Mouse (Mus musculus): ENCODE measurements around the gene Ccdc162.

Gene Ccdc162

GRCm38 (mm10) chr10:41578541-41578940, 137.9 kb downstream of the Ccdc162 start:
- no peak for DNase-seq (ENCODE audit: low read depth, low spot score)

DNA sequence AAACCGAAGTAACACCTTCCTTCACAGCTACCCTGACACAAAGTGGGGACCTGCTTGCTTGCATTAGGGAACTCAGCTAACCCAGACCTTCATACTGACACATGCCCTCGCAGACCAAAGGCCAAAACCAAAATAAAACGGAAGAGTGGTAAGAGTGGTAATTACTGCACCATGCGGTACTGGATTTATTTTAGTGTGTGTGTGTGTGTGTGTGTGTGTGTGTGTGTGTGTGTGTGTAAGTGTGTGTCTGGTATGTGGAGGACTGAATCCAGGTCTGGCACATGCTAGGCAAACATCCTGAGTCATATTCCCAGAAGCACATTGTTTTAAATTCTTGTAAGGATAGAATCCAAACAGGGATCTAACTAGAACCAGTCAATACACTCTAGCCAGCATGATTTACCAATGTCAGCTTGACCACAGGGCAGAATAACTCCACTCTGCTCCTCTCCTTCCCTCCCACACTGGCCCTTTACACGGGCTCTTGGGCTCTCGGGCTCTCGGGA, 140.1 kb downstream of the Ccdc162 start:
- no peak for DNase-seq (ENCODE audit: low read depth, low spot score)

- no peak for DNase-seq (ENCODE audit: low read depth, low spot score)
Measured at GRCm38 (mm10) chr10:41575451-41576327, 140.7 kb downstream of the Ccdc162 start.

DNA sequence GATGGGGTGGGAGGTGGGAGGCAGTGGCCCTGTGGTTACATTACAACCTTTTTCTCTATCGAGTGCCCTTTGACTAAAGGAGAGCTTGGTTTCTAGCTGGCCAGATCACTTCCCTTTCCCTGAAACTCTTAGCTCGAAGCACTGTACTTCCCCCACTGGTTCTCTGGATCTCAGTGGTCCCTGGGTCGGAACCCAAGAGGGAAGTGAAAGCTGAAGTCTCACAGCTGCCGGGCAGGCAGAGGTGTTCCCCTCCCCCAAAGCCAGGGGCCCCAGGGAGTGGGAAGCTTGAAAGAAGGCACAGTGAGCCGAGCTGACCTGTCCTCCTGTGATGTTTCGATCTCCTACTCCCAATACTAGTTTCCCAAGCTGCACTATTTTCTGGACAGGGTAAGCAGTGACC, 143.2 kb downstream of the Ccdc162 start:
- DNase-seq (ENCODE audit: low read depth, low spot score) = no peak

DNA sequence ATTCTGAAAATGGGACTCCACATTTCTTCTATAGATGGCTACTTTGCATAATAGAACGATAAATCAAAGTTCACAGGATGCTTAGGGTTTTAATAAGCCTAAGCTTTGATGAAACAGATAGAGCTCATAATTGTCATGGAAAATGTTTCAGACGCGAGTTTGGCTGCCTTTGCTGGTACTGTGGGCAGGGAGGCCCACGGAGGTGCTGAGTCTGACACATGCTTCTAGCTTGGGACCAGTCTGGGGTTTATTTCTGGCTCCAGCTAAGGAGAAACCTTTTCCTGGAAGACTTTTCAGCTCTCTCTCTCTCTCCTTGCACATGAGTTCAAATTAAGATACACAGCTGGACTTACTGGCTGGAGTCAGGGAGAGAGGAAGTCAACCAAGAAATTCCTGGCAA, 144.2 kb downstream of the Ccdc162 start:
- no peak for DNase-seq (ENCODE audit: low read depth, low spot score)

- no peak for DNase-seq (ENCODE audit: low read depth, low spot score)
Measured at GRCm38 (mm10) chr10:41571065-41571464, 145.4 kb downstream of the Ccdc162 start.

DNA sequence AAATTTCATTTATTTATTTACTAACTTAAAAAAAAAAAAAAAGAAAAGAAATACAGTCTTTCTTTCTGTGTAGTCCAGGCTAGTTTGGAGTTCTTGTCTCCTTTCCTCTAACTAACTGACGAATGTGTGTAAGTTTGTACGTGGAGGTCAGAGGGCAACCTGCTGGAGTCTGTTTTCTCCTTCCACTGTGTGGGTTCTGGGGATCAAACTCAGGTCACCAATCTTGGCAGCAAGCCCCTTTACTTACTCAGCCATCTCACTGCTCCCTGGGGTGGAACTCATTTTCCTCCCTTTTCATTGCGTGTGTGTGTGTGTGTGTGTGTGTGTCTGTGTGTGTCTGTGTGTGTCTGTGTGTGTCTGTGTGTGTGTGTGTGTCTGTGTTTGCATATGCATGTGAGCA, 148.1 kb downstream of the Ccdc162 start:
- DNase-seq (ENCODE audit: low read depth, low spot score) = no peak

GRCm38 (mm10) chr10:41565141-41565540, 151.3 kb downstream of the Ccdc162 start:
- DNase-seq (ENCODE audit: low read depth, low spot score) = no peak

GRCm38 (mm10) chr10:41561701-41562395, 154.6 kb downstream of the Ccdc162 start:
- DNase-seq (ENCODE audit: low read depth, low spot score) = no peak

- no peak for DNase-seq (ENCODE audit: low read depth, low spot score)
Measured at GRCm38 (mm10) chr10:41558401-41558800, 158.0 kb downstream of the Ccdc162 start.

DNA sequence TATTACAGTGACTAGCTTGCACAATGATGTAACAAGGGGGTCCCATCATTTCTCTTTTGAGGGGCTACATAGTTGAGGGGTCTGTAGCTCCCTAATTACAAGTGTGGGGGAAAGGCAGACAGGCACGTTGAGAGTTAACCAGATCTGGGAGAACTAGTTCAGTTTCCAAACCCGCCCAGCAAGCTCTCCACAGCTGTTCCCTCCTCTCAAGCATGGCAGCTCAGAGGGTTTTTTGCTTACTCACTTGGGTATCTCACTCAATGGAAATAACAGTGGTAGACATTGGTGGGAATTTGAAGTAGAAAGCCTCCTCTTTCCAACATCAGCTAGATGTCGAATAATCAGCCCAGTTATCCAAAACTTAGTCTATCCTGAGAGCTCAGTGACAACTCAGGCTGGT, 161.4 kb downstream of the Ccdc162 start:
- DNase-seq (ENCODE audit: low read depth, low spot score) = no peak

DNA sequence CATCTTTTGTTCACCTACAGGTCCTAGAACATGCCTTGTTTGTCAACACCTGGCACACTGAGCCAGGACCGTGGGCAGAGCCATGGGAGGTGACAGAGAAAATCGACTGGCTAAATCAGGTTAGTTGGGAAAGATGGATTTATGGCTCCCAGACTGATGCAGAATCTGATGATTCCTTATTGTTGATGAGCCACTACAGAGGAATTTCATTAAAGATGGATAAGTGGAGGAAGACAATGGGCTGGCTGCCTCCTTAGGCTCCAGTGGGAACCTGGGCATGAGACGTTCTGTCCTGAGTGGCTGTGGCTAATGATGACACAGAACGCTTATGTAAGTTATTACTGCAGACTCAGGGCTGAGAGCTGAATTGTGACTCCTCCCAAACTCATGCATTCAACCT, 162.7 kb downstream of the Ccdc162 start:
- DNase-seq (ENCODE audit: low read depth, low spot score) = no peak

- DNase-seq (ENCODE audit: low read depth, low spot score) = no peak
Measured at GRCm38 (mm10) chr10:41552847-41553589, 163.4 kb downstream of the Ccdc162 start.

- no peak for DNase-seq (ENCODE audit: low read depth, low spot score)
Measured at GRCm38 (mm10) chr10:41552319-41552718, 164.1 kb downstream of the Ccdc162 start.

- DNase-seq (ENCODE audit: low read depth, low spot score) = no peak
Measured at GRCm38 (mm10) chr10:41550711-41551110, 165.7 kb downstream of the Ccdc162 start.

- DNase-seq (ENCODE audit: low read depth, low spot score) = no peak
Measured at GRCm38 (mm10) chr10:41546396-41547165, 169.9 kb downstream of the Ccdc162 start.

GRCm38 (mm10) chr10:41545224-41545755, 171.1 kb downstream of the Ccdc162 start:
- DNase-seq (ENCODE audit: low read depth, low spot score) = no peak

GRCm38 (mm10) chr10:41544481-41545190, 171.8 kb downstream of the Ccdc162 start:
- DNase-seq (ENCODE audit: low read depth, low spot score) = no peak

GRCm38 (mm10) chr10:41543844-41544243, 172.6 kb downstream of the Ccdc162 start:
- DNase-seq (ENCODE audit: low read depth, low spot score) = no peak

DNA sequence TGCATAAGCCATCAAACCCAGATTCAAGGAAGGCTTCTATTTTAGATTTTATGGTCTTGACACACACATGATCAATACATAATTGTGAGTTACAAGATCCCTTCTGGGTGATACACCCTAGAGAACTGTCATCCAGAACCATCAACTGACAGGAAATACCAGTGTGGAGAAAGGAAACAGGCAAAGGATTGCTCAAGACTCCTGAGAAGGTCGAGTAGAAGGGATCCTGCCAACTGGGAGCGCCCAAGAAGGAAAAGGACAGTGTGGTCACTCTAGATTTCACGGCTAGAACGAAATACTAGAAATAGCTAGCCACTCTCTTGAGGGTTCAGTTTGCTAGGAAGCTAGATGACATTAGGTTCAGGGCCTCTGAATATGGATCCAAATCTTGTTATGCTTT, 173.0 kb downstream of the Ccdc162 start:
- no peak for DNase-seq (ENCODE audit: low read depth, low spot score)

Data from WW6 (cell line).